Mouse (Mus musculus) midbrain, embryonic 12.5 days (tissue): ENCODE measurements around the gene Anks1b. TPM values are rescaled to one million over a fixed set of nuclear protein-coding genes. Genes with fewer than 3 reads are reported as not detected.

Experiments
- ATAC-seq: fragments of 200-750 bp; cut with Nextera tagmentation; 2 replicates; pipeline ENCODE4 v1.8.0; 2017; ENCODE audit warnings: low read depth, moderate TSS enrichment, moderate library complexity; ENCODE audit not compliant: low FRiP score
- H3K27ac ChIP-seq: fragments of 300-500 bp; sonication (generic); replicated peaks from 2 replicates; pipeline ENCODE4 v1.5.1; 2016; ENCODE audit warnings: mild to moderate bottlenecking
- H3K27me3 ChIP-seq: fragments of 300-500 bp; sonication (generic); 2 replicates; pipeline ENCODE4 v1.6.1; 2016; ENCODE audit warnings: mild to moderate bottlenecking
- H3K36me3 ChIP-seq: fragments of 300-500 bp; sonication (generic); 2 replicates; pipeline ENCODE4 v1.6.1; 2016
- H3K4me1 ChIP-seq: fragments of 300-500 bp; sonication (generic); 2 replicates; pipeline ENCODE4 v1.6.1; 2016
- H3K4me2 ChIP-seq: fragments of 300-500 bp; sonication (generic); replicated peaks from 2 replicates; pipeline ENCODE4 v1.6.1; 2016; ENCODE audit warnings: mild to moderate bottlenecking, moderate library complexity
- H3K4me3 ChIP-seq: fragments of 300-500 bp; sonication (generic); 2 replicates; pipeline ENCODE4 v1.5.1; 2016; ENCODE audit warnings: mild to moderate bottlenecking
- H3K9ac ChIP-seq: fragments of 300-500 bp; sonication (generic); replicated peaks from 2 replicates; pipeline ENCODE4 v1.6.1; 2016; ENCODE audit warnings: mild to moderate bottlenecking, moderate library complexity
- H3K9me3 ChIP-seq: fragments of 300-500 bp; sonication (generic); 2 replicates; pipeline ENCODE4 v1.6.1; 2016; ENCODE audit warnings: mild to moderate bottlenecking
- WGBS: fragments of 180-500 bp; shearing (Covaris S2); methylation state at CpG from one replicate; pipeline ENCODE4 v1.1.7; 2016; 5-methylcytosine and 5-hydroxymethylcytosine counted together
- polyA plus RNA-seq: library from polyadenylated mRNA; unstranded; fragments of >200 nt; fragmentation: Nextera tagmentation; extraction: Ambion mirVana; gene quantifications from 2 replicates; pipeline ENCODE4 v1.2.1, GENCODE M21; 2016

The Anks1b gene
- polyA plus RNA-seq, 1 experiment from 2014 or later = 11.9 TPM

DNA sequence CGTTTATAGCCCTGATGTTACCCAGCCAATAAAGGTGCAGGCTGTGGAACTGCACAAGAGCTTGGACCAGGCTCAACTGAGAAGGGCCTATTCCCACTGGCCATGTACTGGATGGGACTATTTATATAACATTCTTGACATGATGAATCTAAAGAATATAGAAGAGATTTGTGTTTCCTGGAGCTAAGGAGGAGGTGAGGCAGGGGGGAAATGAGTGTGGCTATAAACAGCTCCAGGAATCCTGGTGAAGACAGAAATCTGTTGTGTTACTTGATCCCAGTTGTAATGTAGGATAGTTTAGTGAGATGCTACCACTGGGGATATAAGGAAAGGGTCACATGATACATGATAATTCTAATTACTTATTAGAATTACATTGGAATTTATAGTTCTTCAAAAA, 472.1 kb downstream of the Anks1b start:
- no peaks in the 10 kb centered on the region for H3K27me3 ChIP-seq
- H3K9me3 ChIP-seq = no peaks in the 10 kb centered on the region
- no peak overlapping the region for H3K4me3 ChIP-seq
- no peak overlapping the region for H3K27ac ChIP-seq
- no peak overlapping the region for H3K4me2 ChIP-seq
- no peaks in the 10 kb centered on the region for H3K4me1 ChIP-seq
- ATAC-seq = no peak
- WGBS = 90% methylated on average over 1 of the region's 1 CpGs
- H3K9ac ChIP-seq = no peak overlapping the region
- no peaks in the 10 kb centered on the region for H3K36me3 ChIP-seq

- Histone ChIP-seq H3K27me3 (no peaks in the 10 kb centered on the region), H3K27ac (no peak overlapping the region), H3K4me1 (no peaks in the 10 kb centered on the region), H3K4me3 (no peak overlapping the region), H3K4me2 (no peak overlapping the region), H3K36me3 (no peaks in the 10 kb centered on the region), H3K9ac (no peak overlapping the region), H3K9me3 (no peaks in the 10 kb centered on the region)
- ATAC-seq = no peak
- no CpG with 5 or more reads among the region's 1 CpGs for WGBS
Observed at GRCm38 (mm10) chr10:90356258-90356657, 482.9 kb downstream of the Anks1b start.

DNA sequence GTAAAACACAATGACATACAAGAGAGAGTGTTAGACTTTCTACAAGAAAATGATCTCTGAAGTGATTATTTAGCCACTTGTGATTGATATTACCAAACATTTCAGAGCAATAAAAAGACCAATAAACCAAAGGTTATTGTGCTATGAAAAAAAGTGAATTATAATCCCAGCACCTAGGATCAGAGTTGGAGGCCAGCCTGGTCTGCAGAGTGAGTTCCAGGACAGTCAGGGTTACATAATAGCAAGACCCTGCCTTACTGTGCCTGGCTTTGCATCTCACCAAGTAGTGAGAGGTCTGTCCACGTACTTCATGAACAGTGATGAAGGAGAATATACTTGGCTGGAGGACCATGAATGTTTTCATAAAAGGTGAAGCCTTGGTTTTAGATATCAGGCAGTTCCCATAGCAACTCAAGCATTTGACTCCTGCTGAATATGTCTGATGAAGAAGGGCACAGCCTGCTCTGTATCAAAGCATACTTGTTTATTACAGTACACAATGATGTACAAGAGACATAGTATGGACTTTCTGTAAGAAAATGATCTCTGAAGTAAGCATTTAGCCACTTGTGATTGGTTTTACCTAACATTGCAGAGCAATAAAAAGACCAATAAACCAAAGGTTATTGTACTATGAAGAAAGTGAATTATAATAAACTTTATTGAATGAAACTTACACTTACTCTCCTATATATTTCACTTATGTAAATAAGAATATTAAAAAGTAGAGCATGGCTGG, 484.0 kb downstream of the Anks1b start:
- H3K9me3 ChIP-seq = no peaks in the 10 kb centered on the region
- no peaks in the 10 kb centered on the region for H3K4me1 ChIP-seq
- no peak overlapping the region for H3K27ac ChIP-seq
- no peak overlapping the region for H3K4me2 ChIP-seq
- no peaks in the 10 kb centered on the region for H3K36me3 ChIP-seq
- ATAC-seq = no peak
- H3K27me3 ChIP-seq = no peaks in the 10 kb centered on the region
- H3K4me3 ChIP-seq = no peak overlapping the region
- H3K9ac ChIP-seq = no peak overlapping the region
- 86% methylated on average over 1 of the region's 1 CpGs for WGBS

GRCm38 (mm10) chr10:90369015-90369414, 495.7 kb downstream of the Anks1b start:
- no peak overlapping the region for H3K4me2 ChIP-seq
- WGBS = 95% methylated on average over 7 of the region's 7 CpGs
- no peaks in the 10 kb centered on the region for H3K36me3 ChIP-seq
- H3K9me3 ChIP-seq = no peaks in the 10 kb centered on the region
- no peak overlapping the region for H3K9ac ChIP-seq
- H3K27ac ChIP-seq = no peak overlapping the region
- ATAC-seq = no peak
- H3K4me3 ChIP-seq = no peak overlapping the region
- H3K4me1 ChIP-seq = no peaks in the 10 kb centered on the region
- H3K27me3 ChIP-seq = no peaks in the 10 kb centered on the region

DNA sequence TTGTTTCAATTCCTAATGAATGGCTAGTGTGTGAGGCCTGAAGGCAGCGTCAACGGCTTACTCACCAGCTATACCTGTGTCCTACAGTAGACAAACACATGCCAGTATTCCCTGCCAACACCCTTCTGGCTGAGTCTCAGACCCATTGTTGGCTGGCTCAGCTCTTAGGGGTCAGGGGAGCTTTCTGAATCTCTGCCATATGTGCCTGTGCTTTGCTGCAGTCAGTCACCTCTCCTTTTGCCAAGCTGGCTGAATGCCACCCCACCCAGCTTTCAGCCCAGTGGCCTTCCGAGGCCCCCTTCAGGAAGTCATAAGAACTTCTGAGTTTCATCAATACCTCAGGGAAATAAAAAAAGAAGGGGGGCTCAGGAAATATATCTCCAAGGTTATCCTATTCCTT, 497.4 kb downstream of the Anks1b start:
- ATAC-seq = no peak
- Histone ChIP-seq H3K27ac (no peak overlapping the region), H3K9ac (no peak overlapping the region), H3K4me1 (no peaks in the 10 kb centered on the region), H3K4me3 (no peak overlapping the region), H3K36me3 (no peaks in the 10 kb centered on the region), H3K4me2 (no peak overlapping the region), H3K27me3 (no peaks in the 10 kb centered on the region), H3K9me3 (no peaks in the 10 kb centered on the region)
- 97% methylated on average over 3 of the region's 3 CpGs for WGBS

DNA sequence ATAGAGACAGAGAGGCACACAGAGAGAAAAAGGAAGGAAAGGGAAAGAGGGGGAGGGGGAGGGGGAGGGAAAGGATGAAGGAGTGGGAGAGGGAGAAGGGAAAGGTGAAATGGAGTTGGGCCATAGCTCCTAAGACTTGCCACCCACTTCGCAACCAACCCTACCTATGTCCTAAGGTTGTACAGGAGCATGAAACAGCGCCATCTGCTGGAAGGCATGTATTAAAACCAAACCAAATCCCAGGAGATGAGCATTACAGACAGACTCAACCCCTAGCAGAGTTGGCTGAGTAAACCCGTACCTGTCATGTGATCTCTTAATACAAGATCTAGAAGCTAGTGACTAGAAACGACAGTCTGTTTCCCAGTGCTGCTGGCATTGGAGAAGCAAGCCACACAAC, 500.2 kb downstream of the Anks1b start:
- Histone ChIP-seq H3K4me1 (no peaks in the 10 kb centered on the region), H3K9ac (no peak overlapping the region), H3K4me2 (no peak overlapping the region), H3K4me3 (no peak overlapping the region), H3K27me3 (no peaks in the 10 kb centered on the region), H3K9me3 (no peaks in the 10 kb centered on the region), H3K36me3 (no peaks in the 10 kb centered on the region), H3K27ac (no peak overlapping the region)
- peak; percentile 27; the same call in 1 of the 2 replicates for ATAC-seq
- WGBS = 27% methylated on average over 4 of the region's 4 CpGs

- no peak overlapping the region for H3K9ac ChIP-seq
- H3K36me3 ChIP-seq = no peaks in the 10 kb centered on the region
- H3K9me3 ChIP-seq = no peaks in the 10 kb centered on the region
- no peaks in the 10 kb centered on the region; the same call in 1 of the 2 replicates for H3K4me1 ChIP-seq
- no peaks in the 10 kb centered on the region for H3K27me3 ChIP-seq
- no peak for ATAC-seq
- H3K4me2 ChIP-seq = no peak overlapping the region
- 78% methylated on average over 1 of the region's 1 CpGs for WGBS
- H3K27ac ChIP-seq = no peak overlapping the region
- no peak overlapping the region for H3K4me3 ChIP-seq
Observed at GRCm38 (mm10) chr10:90376605-90377004, 503.3 kb downstream of the Anks1b start.

GRCm38 (mm10) chr10:90380062-90380461, 506.8 kb downstream of the Anks1b start:
- H3K9ac ChIP-seq = no peak overlapping the region
- no peak for ATAC-seq
- no peaks in the 10 kb centered on the region for H3K36me3 ChIP-seq
- H3K4me2 ChIP-seq = no peak overlapping the region
- H3K4me1 ChIP-seq = no peaks in the 10 kb centered on the region; the same call in 1 of the 2 replicates
- H3K4me3 ChIP-seq = no peak overlapping the region
- H3K9me3 ChIP-seq = no peaks in the 10 kb centered on the region
- 87% methylated on average over 1 of the region's 1 CpGs for WGBS
- no peak overlapping the region for H3K27ac ChIP-seq
- no peaks in the 10 kb centered on the region for H3K27me3 ChIP-seq

DNA sequence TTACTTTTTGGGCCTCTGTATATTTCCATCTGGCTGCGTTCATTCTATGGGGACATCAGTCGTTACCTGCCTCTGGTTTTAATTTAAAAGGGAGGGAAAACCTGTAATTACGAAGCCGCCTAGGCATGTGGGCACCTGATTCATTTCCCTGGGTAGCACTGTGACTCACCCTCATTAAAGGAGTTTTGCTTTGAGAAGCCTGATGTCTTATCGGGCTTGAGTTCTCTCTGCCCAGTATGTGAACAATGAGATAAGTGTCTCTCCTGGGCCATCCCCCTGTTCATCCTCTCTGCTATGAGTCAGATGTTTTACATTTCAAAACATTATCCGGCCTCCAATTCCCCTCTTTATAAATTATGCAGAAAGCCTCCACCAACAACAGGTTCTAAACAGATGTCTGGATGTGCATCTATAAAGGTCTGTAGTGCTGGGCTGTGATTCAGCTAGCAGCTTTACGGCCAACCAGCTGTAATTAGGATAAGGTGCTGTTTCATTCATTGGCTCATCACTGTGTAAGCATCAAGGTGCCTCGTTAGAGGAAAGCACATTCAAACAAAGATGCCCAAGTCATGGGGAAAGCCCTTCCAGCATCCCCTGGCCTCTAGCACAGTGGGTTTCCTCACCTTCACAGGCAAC, 507.5 kb downstream of the Anks1b start:
- no peak overlapping the region for H3K4me3 ChIP-seq
- no peak overlapping the region for H3K27ac ChIP-seq
- no peaks in the 10 kb centered on the region for H3K27me3 ChIP-seq
- H3K4me1 ChIP-seq = no peaks in the 10 kb centered on the region; the same call in 1 of the 2 replicates
- ATAC-seq = peak; percentile 72
- no peaks in the 10 kb centered on the region for H3K9me3 ChIP-seq
- WGBS = 67% methylated on average over 8 of the region's 8 CpGs
- no peak overlapping the region for H3K4me2 ChIP-seq
- no peaks in the 10 kb centered on the region for H3K36me3 ChIP-seq
- H3K9ac ChIP-seq = no peak overlapping the region

- no peaks in the 10 kb centered on the region for H3K36me3 ChIP-seq
- H3K27me3 ChIP-seq = no peaks in the 10 kb centered on the region
- WGBS = 92% methylated on average over 4 of the region's 4 CpGs
- H3K27ac ChIP-seq = no peak overlapping the region
- no peak for ATAC-seq
- H3K4me3 ChIP-seq = no peak overlapping the region
- H3K4me2 ChIP-seq = no peak overlapping the region
- H3K9me3 ChIP-seq = no peaks in the 10 kb centered on the region
- no peaks in the 10 kb centered on the region for H3K4me1 ChIP-seq
- H3K9ac ChIP-seq = no peak overlapping the region
Observed at GRCm38 (mm10) chr10:90400382-90400781, 527.1 kb downstream of the Anks1b start.

DNA sequence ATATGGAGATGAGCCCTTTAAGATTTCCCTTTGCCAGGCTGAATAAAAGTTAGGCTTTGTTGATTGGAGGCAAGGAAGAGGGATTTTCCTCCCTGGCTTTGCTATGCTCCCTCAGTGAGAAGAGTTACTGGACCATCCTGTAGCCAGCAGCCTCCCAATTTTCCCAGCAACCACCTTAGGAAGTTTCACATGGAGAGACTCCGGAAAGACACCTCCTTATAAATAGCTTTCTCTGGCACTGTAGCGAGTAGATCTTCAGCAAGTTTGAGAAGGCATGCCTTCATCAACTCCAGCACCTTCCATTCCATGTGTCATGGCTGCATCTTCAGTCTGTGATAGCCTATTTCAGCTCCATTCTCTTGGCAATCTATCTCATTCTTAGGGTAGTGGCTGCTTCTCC, 535.2 kb downstream of the Anks1b start:
- 85% methylated on average over 2 of the region's 2 CpGs for WGBS
- no peak overlapping the region for H3K9ac ChIP-seq
- ATAC-seq = no peak
- H3K4me2 ChIP-seq = no peak overlapping the region
- H3K4me1 ChIP-seq = no peaks in the 10 kb centered on the region
- no peaks in the 10 kb centered on the region for H3K9me3 ChIP-seq
- H3K27ac ChIP-seq = no peak overlapping the region
- H3K36me3 ChIP-seq = no peaks in the 10 kb centered on the region
- H3K27me3 ChIP-seq = no peaks in the 10 kb centered on the region
- no peak overlapping the region for H3K4me3 ChIP-seq

- 79% methylated on average over 5 of the region's 5 CpGs for WGBS
- Histone ChIP-seq H3K27ac (no peak overlapping the region), H3K4me2 (no peak overlapping the region)
Observed at GRCm38 (mm10) chr10:90431527-90431926, 558.2 kb downstream of the Anks1b start.

More at GRCm38 (mm10) chr10:90431527-90431926, 558.2 kb downstream of the Anks1b start:
- H3K36me3 ChIP-seq = no peaks in the 10 kb centered on the region
- H3K4me1 ChIP-seq = no peaks in the 10 kb centered on the region
- no peaks in the 10 kb centered on the region for H3K27me3 ChIP-seq
- H3K4me3 ChIP-seq = no peak overlapping the region
- no peaks in the 10 kb centered on the region for H3K9me3 ChIP-seq
- no peak overlapping the region for H3K9ac ChIP-seq
- no peak for ATAC-seq
